Mouse (Mus musculus) kidney, adult 18-20 months (tissue): ENCODE results near the gene Scgb2b21.
"Not testable (repeated sequence)": the region's sequence is repeated elsewhere in the genome, so short reads cannot be mapped to it uniquely, and the experiment has no call there.

Experiments used
- DNase-seq: peaks from one replicate; pipeline ENCODE4 v3.0.0; 2021

Gene Scgb2b21

DNA sequence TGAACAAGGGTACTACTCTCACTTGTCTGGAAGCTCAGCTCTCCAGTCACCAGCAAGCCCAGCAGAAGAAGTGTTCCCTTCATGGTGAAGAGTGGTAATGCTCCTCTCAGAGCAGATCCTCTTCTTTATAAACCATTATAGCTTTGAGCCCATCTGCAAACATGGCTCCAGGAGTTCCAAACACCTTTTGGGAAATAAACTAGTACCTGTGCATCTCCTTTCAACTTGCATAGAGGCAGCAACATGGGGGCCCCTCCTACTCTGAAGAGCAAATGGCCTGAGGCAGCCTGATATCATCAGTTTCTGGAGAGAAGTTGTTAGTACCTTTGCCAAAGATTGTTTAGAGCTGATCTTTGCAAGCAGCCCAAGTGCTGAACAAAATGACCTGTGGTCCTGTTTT, at the start of gene Scgb2b21:
Scgb2b21 (minus strand) TSS at position 101 of the 400 bp plus-strand sequence.
- DNase-seq, result no peak

DNA sequence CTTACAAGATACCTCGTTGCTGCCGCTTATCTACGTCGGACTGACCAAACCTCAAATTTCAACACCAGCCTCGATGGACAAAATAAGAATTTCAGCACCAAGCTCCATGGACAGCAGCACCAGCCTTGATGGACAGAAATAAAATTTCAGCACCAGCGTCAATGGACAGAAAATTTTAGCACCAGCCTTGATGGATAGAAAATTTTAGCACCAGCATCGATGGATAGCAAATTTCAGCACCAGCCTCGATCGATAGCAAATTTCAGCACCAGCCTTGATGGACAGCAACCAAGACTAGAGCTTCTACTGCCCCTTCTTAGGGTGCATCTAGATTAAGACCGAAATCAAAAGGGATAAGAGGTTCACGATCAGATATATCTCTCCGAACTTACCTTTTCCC, 23.2 kb upstream of the Scgb2b21 start:
- not testable (repeated sequence) for DNase-seq
